Mouse (Mus musculus): ENCODE results near the gene Nup153. TPM values are rescaled to one million over a fixed set of nuclear protein-coding genes. Genes with fewer than 3 reads are reported as not detected.

Nup153 gene
- polyA plus RNA-seq, 1 experiment from 2014 or later: 20.5 TPM

DNA sequence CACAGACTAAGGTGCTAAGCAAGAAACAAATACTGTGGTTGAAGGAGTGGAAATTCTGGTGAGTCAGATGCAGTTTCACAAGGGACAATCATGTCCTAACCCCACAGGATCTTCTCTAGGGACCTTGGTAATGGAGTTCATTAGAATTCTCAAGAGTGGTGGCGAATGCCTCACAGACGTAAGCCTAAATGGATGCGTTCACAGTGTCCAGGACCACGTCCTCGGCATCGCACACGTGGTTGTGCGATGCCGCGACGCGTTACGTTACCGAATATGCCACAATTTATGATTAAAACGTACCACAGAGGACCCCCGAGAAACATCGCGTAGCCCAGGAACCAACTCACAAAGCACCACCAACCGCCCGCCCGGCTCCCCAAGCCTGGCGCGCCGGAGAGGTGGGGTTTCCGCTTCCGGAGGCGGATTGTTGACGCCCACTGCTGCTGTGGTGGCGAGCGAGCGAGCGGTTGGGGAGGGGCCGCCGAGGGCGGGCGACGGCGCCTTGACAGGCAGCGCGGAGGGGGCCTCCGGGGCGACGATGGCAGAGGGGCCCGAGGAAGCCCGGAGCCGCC is 58.6 kb downstream of the Nup153 start, which contains the start of gene Fam8a1:
Gene Fam8a1 (plus strand): TSS at position 475 of the 572 bp plus-strand sequence.
- Histone ChIP-seq H3K27ac (replicated peaks) (peak within 1 kb of the TSS; percentile 65), H3K4me1 (peaks cover 13% of the 10 kb centered on the region), H3K9ac (peak within 1 kb of the TSS; percentile 73), H3K36me3 (peaks cover 24% of the 10 kb centered on the region), H3K4me2 (replicated peaks) (peak within 1 kb of the TSS; percentile 81), H3K27me3 (no peaks in the 10 kb centered on the region; the same call in 1 of the 2 replicates), H3K9me3 (replicated peaks) (no peaks in the 10 kb centered on the region), H3K4me3 (replicated peaks) (peak within 1 kb of the TSS; percentile 60)
- peak; percentile 96 for ATAC-seq (ENCODE audit: insufficient number of reproducible peaks, low FRiP score, low TSS enrichment, low read depth)
- 1% methylated on average over 36 of the region's 46 CpGs for WGBS

DNA sequence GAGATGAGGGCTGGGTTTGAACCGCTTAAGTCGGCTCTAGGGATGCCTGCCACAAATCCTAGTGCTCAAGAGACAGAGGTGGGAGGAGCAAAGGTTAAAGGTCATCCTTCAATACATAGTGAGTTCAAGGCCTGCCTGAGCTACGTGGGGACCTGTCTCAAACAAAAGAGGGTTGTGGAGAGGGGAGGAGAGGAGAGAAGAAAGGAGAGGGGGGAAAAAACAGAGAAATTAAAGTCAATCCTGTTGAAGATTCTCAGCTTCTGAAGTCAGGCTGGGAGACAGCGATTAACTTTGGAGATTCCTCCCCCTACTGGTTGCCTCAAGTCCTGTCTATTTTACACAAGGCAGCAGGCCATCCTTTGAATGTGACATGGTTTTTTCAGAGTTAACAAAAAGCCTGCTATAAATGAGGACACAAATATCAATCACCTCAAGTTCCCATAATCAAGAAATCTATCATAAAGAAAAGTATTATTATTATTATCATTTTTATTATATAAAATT is 64.2 kb downstream of the Nup153 start:
- H3K4me3 ChIP-seq (replicated peaks): no peak overlapping the region
- ATAC-seq (ENCODE audit: insufficient number of reproducible peaks, low FRiP score, low TSS enrichment, low read depth): no peak
- no peaks in the 10 kb centered on the region for H3K9me3 ChIP-seq (replicated peaks)
- WGBS: 29% methylated on average over 4 of the region's 4 CpGs
- no peak overlapping the region for H3K27ac ChIP-seq (replicated peaks)
- no peaks in the 10 kb centered on the region for H3K4me1 ChIP-seq
- no peaks in the 10 kb centered on the region for H3K36me3 ChIP-seq
- H3K9ac ChIP-seq: no peak overlapping the region
- H3K27me3 ChIP-seq: no peaks in the 10 kb centered on the region; the same call in 1 of the 2 replicates
- H3K4me2 ChIP-seq (replicated peaks): no peak overlapping the region

DNA sequence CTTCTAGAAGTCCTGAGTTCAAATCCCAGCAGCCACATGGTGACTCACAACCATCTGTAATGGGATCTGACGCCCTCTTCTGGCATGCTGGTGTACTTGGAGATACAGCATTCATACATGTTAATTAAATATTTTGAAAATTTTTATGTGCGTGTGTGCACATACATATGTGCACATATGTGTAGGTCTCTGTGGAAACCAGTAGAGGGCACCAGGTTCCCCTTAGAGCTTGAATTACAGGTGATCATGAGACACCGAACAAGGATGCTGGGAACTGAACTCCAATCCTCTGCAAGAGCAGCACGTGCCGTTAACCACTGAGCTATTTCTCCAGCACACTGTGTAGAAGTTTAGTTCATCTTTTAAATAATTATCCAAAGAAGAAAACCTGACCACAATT is 68.5 kb downstream of the Nup153 start:
- 84% methylated on average over 5 of the region's 5 CpGs for WGBS
- ATAC-seq (ENCODE audit: insufficient number of reproducible peaks, low FRiP score, low TSS enrichment, low read depth): no peak

DNA sequence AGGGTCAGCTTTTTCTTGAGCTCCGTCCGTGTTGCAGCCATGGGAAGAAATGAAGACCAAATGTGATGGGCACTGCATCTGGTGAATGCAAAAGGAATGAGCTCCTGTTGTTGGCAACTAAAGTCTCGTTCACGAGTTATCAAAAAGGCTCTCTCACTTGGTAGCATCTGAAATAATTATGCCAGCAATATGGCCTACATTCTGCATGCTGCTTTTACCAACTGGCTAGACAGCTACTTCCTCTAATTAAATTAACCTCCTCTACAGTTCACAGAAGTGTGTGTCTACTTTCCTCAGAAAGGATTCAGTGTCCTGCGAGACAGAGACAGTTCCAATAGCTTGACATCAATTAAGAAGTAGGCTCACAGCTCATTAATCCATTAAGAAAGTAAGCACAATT is 73.2 kb downstream of the Nup153 start:
- Histone ChIP-seq H3K4me3 (replicated peaks) (no peak overlapping the region), H3K36me3 (no peaks in the 10 kb centered on the region), H3K9me3 (replicated peaks) (no peaks in the 10 kb centered on the region), H3K4me2 (replicated peaks) (no peak overlapping the region), H3K27me3 (no peaks in the 10 kb centered on the region), H3K9ac (no peak overlapping the region), H3K27ac (replicated peaks) (no peak overlapping the region), H3K4me1 (no peaks in the 10 kb centered on the region)
- 72% methylated on average over 5 of the region's 5 CpGs for WGBS
- no peak for ATAC-seq (ENCODE audit: insufficient number of reproducible peaks, low FRiP score, low TSS enrichment, low read depth)

More for the DNA sequence above, 68.5 kb downstream of the Nup153 start:
- Histone ChIP-seq H3K4me1 (no peaks in the 10 kb centered on the region), H3K4me2 (replicated peaks) (no peak overlapping the region), H3K4me3 (replicated peaks) (no peak overlapping the region), H3K36me3 (no peaks in the 10 kb centered on the region), H3K9me3 (replicated peaks) (no peaks in the 10 kb centered on the region), H3K27ac (replicated peaks) (no peak overlapping the region), H3K9ac (no peak overlapping the region), H3K27me3 (no peaks in the 10 kb centered on the region)

DNA sequence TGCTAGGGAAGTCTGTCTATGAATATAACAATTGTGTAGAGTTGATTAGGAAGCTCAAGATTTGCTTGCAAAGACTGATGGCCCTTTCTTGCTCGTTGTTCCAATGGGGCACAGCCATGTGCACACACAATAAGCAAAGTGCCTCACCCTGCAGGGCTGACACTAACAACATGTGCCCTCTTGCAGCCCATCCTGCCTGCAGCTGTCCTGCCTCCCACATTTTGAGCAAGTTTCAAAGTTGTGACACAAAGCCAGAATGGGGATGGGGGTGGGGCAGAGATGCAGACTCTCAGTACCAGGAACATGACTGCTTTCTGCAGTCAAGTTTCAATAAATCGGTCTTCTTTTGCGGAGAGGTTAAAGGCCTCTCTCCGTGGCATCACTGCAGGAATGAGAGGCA is 74.1 kb downstream of the Nup153 start:
- no peaks in the 10 kb centered on the region for H3K4me1 ChIP-seq
- H3K27ac ChIP-seq (replicated peaks): no peak overlapping the region
- no peak overlapping the region for H3K4me3 ChIP-seq (replicated peaks)
- 70% methylated on average over 4 of the region's 4 CpGs for WGBS
- no peaks in the 10 kb centered on the region for H3K36me3 ChIP-seq
- no peaks in the 10 kb centered on the region for H3K27me3 ChIP-seq
- no peaks in the 10 kb centered on the region for H3K9me3 ChIP-seq (replicated peaks)
- H3K9ac ChIP-seq: no peak overlapping the region
- no peak overlapping the region for H3K4me2 ChIP-seq (replicated peaks)
- no peak for ATAC-seq (ENCODE audit: insufficient number of reproducible peaks, low FRiP score, low TSS enrichment, low read depth)

DNA sequence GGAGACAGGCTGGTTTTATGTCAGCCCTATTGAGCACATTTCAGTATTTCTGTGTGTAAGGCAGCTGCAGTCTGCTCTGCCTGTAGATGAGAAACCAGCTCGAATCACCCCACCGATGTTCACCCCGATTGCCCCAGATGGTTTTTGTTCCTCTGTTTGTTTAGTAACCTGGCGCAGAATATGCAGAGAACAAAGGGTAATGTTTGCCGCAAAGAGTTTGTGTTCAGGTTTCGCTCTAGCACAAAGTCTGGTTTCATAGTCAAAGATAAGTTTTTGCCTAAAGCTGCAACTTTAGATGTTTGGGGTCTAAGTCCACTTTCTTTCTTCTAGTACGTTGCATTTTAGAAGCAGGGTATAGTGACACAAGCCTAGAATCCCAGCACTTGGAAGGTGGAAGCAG is 75.1 kb downstream of the Nup153 start:
- Histone ChIP-seq H3K4me1 (no peaks in the 10 kb centered on the region), H3K4me2 (replicated peaks) (no peak overlapping the region), H3K36me3 (no peaks in the 10 kb centered on the region), H3K9ac (no peak overlapping the region), H3K4me3 (replicated peaks) (no peak overlapping the region), H3K9me3 (replicated peaks) (no peaks in the 10 kb centered on the region), H3K27ac (replicated peaks) (no peak overlapping the region), H3K27me3 (no peaks in the 10 kb centered on the region)
- 78% methylated on average over 7 of the region's 7 CpGs for WGBS
- ATAC-seq (ENCODE audit: insufficient number of reproducible peaks, low FRiP score, low TSS enrichment, low read depth): no peak

DNA sequence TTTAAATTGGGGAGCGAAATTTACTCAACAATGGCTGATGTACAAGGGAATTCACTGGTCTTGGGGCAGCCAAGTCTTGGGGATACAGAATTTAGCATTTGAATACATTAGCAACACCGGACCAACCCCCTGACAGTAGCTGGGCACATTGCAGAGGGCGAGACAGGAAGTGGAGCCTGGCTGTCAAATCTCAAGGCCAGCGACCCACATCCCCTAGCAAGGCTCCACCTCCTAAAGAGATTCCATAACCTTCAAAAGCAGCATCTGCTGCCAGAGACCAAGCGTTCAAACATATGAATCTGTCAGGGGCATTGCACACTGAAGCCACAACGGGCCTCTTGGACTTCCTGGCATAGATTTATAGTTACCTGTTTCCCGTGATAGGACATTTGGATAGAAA is 75.9 kb downstream of the Nup153 start:
- H3K36me3 ChIP-seq: no peaks in the 10 kb centered on the region
- no peak overlapping the region for H3K9ac ChIP-seq
- H3K9me3 ChIP-seq (replicated peaks): no peaks in the 10 kb centered on the region
- H3K27me3 ChIP-seq: no peaks in the 10 kb centered on the region
- no peak overlapping the region for H3K4me2 ChIP-seq (replicated peaks)
- whole genome bisulfite sequencing: 84% methylated on average over 7 of the region's 7 CpGs
- no peak overlapping the region for H3K4me3 ChIP-seq (replicated peaks)
- no peak overlapping the region for H3K27ac ChIP-seq (replicated peaks)
- no peak for ATAC-seq (ENCODE audit: insufficient number of reproducible peaks, low FRiP score, low TSS enrichment, low read depth)
- H3K4me1 ChIP-seq: no peaks in the 10 kb centered on the region

DNA sequence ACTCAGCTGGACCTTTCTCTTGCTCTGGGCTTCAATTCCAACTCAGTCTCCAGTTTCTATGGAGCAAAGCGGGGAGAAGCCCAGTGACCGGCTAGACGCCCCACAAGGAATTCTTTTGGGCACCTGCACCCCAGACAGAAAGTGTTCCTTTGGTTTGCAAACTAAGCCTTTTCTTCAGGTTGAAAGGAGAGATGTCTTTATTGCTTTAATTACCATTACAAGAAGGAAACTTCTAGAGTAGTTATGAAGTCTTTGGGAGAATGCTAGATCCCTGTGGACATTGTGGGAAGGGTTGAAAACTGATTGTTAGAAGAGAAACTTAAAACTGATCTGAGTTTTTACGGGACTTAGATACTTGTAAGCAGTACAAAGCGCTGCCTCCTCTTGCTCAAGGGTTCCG is 82.3 kb downstream of the Nup153 start:
- Histone ChIP-seq H3K27me3 (no peaks in the 10 kb centered on the region), H3K4me1 (no peaks in the 10 kb centered on the region), H3K4me3 (replicated peaks) (no peak overlapping the region), H3K9me3 (replicated peaks) (peaks cover 6% of the 10 kb centered on the region; the same call in 1 of the 2 replicates), H3K9ac (no peak overlapping the region), H3K27ac (replicated peaks) (no peak overlapping the region), H3K4me2 (replicated peaks) (no peak overlapping the region), H3K36me3 (no peaks in the 10 kb centered on the region)
- no peak for ATAC-seq (ENCODE audit: insufficient number of reproducible peaks, low FRiP score, low TSS enrichment, low read depth)
- WGBS: 73% methylated on average over 6 of the region's 6 CpGs

DNA sequence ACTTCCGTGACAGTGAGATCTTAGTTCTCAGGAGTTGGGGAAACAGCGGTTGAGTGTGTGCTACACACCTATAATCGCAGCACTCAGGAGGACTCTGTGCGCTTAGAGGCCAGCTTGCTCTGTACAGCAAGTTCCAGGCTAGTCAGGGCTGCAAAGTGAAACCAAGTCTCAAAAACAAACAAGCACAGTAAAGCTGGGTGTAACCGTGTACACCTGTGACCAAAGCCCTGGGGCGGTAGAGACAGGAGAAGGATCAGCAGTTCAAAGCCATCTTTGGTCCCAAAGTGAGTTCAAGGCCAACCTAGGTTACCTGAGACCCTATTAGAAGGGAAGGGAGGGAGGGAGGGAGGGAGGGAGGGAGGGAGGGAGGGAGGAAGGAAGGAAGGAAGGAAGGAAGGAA is 83.6 kb downstream of the Nup153 start:
- H3K27ac ChIP-seq (replicated peaks): no peak overlapping the region
- WGBS: 77% methylated on average over 6 of the region's 6 CpGs
- no peak overlapping the region for H3K4me3 ChIP-seq (replicated peaks)
- H3K4me1 ChIP-seq: no peaks in the 10 kb centered on the region
- no peak for ATAC-seq (ENCODE audit: insufficient number of reproducible peaks, low FRiP score, low TSS enrichment, low read depth)
- H3K4me2 ChIP-seq (replicated peaks): no peak overlapping the region
- no peaks in the 10 kb centered on the region for H3K36me3 ChIP-seq
- H3K27me3 ChIP-seq: no peaks in the 10 kb centered on the region
- no peak overlapping the region for H3K9ac ChIP-seq
- peaks cover 6% of the 10 kb centered on the region; the same call in 1 of the 2 replicates for H3K9me3 ChIP-seq (replicated peaks)

DNA sequence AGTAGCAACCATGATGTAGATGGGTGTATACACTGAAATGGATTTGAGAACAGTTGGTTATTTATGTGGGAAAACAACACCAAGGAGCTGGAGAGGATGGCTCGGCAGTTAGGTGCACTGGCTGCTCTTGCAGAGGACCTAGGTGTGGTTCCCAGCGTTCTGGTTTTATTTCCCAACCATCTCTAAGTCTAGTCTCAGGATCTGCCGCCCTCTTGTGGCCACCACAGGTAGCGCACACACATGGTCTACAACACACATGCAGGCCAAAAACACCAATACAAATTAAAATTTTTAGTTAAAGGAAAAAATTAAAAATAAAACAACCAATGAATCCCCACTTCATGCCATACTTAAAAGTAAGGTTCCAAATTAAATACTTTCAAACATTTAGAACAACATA is 85.4 kb downstream of the Nup153 start:
- H3K4me3 ChIP-seq (replicated peaks): no peak overlapping the region
- H3K27ac ChIP-seq (replicated peaks): no peak overlapping the region
- 85% methylated on average over 4 of the region's 4 CpGs for WGBS

DNA sequence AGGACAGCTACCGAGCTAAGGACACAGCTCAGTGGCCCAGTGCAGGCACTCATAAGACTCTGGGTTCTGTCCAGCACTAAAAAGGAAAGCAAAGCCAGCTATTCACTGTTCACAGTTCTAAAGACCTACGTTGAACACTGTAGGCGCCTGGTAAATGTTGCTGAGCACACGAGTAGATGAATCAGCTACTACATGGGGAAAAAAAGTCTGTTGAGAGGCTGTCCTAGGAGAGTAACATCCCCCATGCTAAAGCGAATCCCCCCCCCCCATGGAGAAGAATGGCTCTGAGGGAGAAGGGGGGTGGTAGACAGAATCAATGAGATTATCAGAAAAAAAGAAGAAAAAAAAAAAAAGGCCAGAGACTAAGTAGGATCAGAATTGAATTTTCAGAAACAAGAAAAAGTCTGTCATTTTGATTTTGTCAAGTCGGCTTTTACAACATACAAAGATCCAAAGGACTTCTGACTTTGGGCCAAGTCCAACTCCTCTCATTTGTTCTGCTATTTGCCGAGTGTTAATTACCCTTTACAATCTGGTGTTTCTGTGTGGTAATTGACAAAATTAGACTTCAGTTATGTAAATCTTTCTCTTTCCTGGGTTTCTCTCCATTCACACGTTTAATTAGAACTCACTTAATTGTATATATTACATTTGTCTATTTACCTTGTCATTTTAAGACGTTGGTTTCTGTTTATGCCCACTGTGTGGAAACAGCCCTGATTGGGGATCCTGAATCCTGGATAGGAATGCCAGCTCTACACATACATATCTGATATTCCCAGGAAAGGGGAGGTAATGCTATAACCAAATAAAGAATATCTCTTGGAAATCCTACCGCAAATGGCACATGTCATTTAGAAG is 86.9 kb downstream of the Nup153 start:
- Histone ChIP-seq H3K36me3 (no peaks in the 10 kb centered on the region), H3K27ac (replicated peaks) (no peak overlapping the region), H3K27me3 (no peaks in the 10 kb centered on the region), H3K9ac (no peak overlapping the region), H3K4me2 (replicated peaks) (no peak overlapping the region), H3K4me3 (replicated peaks) (no peak overlapping the region), H3K4me1 (no peaks in the 10 kb centered on the region), H3K9me3 (replicated peaks) (peaks cover 6% of the 10 kb centered on the region; the same call in 1 of the 2 replicates)
- 86% methylated on average over 10 of the region's 10 CpGs for whole genome bisulfite sequencing
- ATAC-seq (ENCODE audit: insufficient number of reproducible peaks, low FRiP score, low TSS enrichment, low read depth): no peak

More for the DNA sequence above, 85.4 kb downstream of the Nup153 start:
- no peaks in the 10 kb centered on the region for H3K27me3 ChIP-seq
- H3K36me3 ChIP-seq: no peaks in the 10 kb centered on the region
- no peak for ATAC-seq (ENCODE audit: insufficient number of reproducible peaks, low FRiP score, low TSS enrichment, low read depth)
- H3K4me2 ChIP-seq (replicated peaks): no peak overlapping the region
- no peaks in the 10 kb centered on the region for H3K4me1 ChIP-seq
- H3K9ac ChIP-seq: no peak overlapping the region
- H3K9me3 ChIP-seq (replicated peaks): peaks cover 6% of the 10 kb centered on the region; the same call in 1 of the 2 replicates

All from embryonic facial prominence, embryonic 15.5 days (tissue).